Mouse (Mus musculus): ENCODE measurements around the gene Crygn.

The Crygn gene

DNA sequence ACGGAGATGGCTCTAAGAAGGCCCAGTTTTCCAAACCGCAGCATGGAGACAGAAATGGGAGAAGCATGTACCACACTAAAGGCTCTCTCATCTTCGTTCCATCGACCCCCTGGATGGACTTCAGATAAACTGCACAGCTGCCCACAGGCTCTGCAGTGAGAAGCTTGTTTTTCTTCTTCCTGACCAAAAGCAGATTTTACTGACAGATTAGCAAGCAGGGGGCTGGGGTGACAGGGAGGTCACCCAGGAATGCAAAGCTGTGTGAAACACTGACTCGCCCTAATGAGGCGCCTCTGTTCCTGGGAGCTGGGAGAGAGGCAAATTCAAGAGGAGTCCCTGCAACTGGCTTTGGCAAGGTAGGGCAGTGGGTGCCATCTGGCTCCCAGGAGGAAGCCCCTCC is 10.3 kb downstream of the Crygn start:
- DNase-seq (ENCODE audit: low read depth): no peak

DNA sequence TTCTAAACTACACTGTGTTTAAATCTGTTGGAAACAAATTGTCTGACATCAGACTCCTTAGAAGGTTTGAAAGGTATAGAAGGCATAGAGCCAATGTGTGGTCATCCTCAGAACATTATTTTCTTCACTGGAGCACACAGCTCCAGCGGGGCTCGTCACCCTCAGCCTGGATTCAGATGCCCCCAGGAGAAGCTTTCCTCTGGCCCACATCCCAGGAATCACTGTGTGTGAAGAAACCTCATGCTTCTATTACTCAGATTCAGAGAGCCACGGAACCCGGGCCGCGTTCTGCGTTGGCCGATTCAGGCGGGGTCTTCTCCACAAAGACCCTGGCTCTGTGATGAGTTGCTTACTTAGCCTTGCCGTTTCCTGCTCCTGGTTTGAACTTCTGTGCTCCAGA is 13.9 kb downstream of the Crygn start:
- DNase-seq (ENCODE audit: low read depth): no peak

DNA sequence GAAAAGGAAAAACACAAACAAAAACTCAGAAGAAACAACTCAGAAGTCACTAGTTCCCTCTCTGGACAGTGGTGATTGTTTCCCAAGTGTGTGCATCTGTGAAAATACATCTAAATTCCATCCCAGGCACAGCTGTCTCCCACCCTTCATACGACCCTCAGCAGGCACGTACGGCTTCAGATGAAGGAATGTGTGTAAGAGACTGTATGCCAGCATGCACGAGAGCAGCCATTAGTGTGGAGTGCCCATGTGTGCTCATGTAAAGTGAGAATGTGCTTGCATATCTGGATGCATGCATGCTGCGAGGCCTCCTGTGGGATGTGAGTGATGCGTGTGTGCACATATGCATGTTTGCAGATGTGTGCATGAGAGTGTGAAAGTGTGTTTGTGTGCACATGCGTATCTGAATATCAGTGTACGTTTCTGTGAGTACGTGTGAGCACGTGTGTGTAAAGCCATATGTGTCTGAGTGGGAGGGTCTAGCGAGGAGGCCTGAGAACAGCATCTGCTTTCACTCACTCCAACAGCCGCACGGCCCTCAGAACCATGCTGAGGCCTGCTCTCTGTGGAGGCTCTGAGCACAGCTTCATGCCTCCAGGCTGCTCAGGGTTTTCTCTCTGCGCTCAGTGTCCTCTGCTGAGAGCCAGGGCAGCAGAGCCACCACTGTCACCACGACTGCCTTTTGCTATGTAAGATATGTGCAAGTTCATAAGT is 16.5 kb downstream of the Crygn start:
- DNase-seq (ENCODE audit: low read depth): no peak

DNA sequence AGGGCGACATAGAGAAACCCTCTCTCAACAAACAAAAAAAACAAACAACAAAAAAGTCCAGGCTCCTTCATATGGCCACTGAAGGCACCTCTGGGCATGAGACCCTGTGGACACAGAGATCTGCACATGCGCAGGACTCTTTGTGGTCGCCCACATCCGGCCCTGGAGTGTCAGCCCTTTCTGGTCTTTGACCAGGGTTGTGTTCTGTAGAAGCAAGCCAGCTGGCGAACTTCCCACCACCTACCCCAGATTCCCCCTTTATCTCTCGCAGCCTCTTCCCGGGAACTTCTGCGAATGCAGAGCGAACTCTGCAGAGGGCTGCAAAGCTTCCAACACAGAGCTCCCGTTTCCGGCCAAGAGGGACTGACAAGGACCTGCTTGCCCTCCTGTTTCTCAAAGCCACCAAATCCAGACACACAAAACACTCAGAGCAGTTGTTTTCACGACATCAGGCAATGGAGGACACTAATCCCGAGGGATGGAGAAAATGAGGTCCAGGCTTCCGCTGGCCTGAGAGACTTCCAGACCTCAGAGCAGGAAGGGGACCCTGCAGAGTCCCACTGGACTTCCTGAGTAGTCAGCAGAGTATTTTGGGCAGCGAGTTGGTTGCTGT is 18.6 kb downstream of the Crygn start:
- no peak for DNase-seq (ENCODE audit: low read depth)

DNA sequence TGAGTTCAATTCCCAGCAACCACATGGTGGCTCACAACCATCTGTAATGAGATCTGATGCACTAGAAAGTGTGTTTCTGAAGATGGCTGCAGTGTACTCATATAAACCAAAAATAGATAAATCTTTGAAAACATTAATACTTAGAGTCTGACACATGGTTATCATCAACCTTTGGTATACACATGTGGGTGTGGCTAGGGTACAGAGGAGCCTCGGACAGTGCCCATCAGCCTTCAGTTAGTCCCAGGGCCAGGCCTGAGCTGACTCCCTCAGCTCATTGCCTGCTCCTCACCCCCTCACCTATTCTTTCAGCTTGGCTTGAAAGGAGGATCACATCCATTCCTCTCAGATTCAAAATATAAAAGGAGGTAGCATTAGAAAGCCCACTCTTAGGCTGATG is 19.3 kb downstream of the Crygn start:
- DNase-seq (ENCODE audit: low read depth): no peak

DNA sequence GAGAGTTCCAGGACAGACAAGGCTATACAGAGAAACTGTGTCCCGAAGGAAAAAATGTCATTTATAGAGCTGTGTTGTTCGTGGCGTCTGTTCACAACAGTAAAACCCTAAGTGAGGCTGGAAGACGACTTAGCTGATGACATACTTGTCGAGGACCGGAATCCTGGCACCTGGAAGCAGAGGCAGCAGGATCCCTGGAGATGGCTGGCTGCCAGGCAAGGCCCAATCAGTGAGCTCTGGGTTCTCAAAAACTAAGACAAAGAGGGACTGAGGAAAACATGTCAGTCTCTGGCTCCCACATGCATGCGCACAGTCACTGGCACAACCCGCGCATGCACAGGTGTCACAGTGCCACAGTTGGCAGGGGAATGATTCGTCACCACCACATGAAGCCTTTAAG is 20.2 kb downstream of the Crygn start:
- no peak for DNase-seq (ENCODE audit: low read depth)

DNA sequence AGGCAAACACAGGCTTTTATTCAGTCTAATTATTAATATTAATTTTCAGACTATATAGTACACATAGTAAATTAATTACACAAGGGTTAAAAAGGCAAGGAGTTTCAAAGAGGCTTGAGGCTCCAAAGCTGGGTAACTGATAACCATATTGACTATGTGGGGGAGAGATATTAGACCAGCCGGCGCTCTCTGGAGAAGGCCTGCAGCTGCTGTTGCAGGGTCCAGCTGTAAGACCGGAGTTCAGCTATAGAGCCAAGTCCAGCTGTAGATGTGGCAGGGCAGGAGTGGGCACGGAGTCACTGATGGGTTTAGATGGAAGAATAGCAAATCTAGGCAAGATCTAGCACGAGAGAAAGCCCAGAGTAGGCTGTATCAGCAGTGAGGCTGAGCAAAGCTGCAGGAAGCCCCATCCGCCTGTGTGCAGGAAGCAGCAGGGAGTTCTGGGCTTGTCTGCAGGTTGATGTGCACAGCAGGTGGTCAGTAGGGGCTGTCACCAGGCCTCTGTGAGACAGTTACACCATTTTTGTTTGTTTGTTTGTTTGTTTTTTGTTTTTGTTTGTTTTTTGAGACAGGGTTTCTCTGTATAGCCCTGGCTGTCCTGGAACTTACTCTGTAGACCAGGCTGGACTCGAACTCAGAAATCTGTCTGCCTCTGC is 23.9 kb downstream of the Crygn start:
- DNase-seq (ENCODE audit: low read depth): no peak

DNA sequence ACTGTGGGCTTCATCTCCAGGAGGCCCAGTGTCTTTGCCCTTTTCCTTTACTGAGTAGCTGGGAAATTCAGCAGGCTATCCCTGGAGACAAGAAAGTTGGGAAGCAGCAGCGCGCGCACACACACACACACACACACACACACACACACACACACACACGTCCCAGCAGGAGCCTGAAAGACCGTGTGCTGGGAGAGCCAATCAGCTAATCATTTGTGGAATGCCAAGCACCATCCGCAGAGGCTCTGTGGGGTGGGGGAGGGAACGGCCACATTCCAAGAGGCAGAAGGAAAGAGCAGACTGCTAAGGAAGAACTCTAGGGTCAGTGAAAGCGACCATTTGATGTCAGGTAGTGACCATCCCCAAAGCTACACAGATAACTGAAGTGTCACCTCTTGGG is 24.7 kb downstream of the Crygn start:
- DNase-seq (ENCODE audit: low read depth): no peak

DNA sequence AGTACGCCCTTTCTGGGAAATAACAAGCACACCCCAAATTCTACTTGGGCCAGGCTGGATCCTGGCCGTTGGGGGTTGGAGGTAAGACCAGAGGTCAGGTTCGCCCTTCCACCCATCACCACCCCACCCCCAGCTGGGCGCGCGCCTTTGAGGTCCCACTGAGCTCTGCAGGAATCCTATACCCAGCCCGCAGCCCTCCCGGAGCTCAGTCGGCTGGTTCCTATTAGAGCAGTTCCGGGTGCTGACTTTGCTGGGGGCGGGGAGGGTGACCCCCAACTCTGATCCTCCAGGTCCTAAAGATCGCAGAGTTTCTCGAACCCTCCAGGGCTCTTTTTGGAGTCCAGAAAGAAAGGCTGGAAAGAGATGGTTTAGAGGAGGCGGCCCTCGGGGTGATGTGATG is 26.8 kb downstream of the Crygn start:
- no peak for DNase-seq (ENCODE audit: low read depth)

DNA sequence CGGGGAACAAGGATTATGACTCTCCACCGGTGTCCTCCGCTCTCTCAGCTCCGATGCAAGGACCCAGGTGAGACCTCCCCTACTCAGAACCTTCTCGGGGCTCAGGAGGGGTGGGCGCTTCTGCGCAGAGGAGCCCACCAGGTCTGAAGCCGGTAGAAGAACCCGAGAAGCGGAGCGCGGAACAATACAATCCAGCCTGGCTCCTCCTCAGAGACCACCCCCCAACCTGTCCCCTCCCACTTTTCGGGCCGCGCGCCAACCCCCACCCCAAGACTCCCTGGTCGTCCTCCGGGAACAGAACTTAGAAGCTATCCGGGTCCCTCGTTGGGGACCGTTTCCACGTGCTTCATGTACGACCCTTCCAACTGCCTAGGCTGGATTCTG is 27.3 kb downstream of the Crygn start, which contains the start of gene Wdr86:
Wdr86 (minus strand) TSS at position 240 of the 384 bp plus-strand sequence.
- DNase-seq (ENCODE audit: low read depth): no peak

DNA sequence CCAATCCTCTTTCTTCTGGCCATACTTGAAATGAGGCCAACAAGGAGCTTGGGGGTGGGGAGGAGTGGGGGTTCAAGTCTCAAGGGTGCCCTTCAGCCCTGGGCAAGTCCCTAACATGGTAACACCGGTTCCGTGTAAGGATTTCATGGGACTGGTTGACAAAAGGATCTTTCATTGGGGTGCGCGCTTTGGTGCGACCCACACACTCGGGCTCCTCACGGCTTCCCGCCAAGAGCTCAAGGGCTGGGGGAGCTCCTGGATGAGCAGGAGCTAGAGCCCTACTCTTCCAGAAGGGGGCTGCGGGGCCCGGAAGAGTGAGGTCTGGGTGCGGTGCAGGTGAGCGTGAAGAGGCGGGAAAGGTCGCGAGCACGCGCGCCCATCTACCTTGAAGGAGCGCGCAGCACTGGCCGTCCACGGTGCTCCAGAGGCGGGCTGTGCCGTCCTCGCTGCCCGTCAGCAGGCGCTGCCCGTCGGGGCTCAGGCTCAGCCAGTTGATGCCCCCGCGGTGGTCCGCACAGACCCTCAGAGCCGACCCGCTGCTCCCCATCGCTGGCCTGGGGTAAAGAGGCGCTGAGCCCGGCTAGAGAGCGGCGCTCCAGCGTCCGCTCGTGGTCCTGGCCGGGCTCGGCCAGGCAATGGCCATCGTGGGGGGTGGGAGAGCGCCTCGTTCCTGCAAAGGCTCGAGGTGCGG is 27.9 kb downstream of the Crygn start:
- DNase-seq (ENCODE audit: low read depth): no peak

DNA sequence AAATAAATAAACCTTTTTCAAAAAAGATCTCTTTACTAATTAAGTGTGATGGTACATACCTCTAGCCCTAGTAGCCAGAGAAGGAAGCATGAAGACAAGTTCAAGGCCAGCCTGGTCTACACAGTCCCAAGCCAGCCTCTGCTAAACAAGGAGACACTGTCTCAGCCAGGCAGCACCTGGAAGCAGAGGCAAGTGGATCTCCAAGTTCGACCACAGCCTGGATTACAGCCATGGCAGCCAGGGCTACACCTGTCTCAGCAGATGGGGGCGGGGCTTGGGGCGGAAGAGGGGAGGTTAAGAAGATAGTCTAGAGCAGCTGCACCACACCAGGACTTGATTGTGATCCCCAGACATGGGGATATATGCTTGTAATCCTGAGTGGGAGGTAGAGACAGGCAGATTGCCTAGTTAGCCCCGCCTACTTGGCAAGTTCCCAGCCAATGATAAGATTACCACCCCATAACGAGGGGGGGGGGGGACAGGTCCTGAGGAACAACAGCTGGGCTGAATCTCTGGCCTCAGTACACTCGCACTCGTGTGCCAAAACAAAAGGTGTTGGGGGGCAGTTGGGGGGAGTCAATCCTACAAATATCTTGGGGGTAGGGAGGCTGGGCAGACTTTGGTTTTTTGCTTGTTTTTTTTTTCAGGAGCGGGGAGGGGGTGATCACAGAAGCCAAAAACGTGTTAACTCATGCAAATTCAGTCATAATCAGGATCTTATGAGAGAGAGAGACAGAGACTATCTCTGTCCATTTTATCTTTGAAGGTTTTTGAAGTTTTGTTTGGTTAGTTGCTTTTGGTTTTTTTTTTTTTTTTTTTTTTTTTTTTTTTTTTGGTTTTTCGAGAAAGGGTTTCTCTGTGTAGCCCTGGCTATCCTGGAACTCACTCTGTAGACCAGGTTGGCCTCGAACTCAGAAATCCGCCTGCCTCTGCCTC is 30.6 kb downstream of the Crygn start:
- no peak for DNase-seq (ENCODE audit: low read depth)

DNA sequence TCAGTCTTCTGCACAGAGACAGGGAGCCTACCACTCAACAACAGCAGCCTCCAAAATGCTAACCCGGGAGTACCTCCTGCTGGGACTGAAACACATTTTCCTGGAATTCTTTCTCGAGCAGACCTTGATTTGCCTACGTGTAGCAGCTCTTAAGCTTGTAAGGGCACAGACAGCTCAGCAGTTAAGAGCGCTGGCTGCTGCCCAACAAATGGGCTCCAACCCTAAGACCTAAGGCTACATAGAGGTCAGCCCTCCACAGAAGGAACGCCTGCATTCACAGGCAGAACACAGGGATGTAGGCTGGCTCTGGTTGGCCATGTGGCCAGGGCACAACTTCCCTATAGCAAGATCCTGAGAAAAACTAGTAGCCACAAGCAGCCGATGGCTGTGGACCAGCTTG is 31.9 kb downstream of the Crygn start:
- no peak for DNase-seq (ENCODE audit: low read depth)

DNA sequence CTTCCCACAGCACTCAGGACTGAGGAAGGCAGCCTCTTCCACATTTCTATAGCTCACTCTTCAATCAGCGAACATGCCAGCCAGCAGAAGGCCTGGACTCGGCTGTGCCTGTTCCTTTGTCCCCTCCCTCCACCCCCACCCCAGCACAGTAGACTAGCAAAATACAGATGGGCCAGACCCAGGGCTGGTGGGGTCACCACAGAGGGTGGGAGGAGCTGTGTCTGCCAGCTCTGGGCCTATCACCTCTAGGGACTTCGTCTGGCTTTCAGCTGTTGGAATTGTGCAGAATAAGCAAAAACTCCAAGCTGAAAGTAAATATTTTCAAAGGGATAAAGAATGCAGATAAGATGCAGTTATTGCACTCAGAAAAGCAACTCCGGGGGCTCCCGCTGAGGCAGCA is 33.0 kb downstream of the Crygn start:
- no peak for DNase-seq (ENCODE audit: low read depth)

DNA sequence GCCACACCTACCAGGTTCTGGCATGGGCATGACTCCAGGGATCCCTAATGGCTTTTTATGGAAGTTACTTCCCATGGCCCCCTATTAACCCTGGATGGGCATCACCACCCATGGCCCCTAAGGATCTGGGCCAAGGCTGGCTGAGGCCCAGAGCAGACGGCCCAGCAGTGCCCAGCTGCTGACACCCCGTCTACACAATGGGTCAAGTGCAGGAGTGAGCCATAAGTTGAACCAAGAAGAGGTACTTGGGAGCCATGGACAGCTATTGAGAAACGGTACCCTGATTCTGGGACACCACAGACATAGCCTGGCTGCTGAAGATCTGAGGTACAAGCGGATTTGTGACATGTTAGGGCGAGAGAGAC is 33.6 kb downstream of the Crygn start:
- DNase-seq (ENCODE audit: low read depth): no peak

DNA sequence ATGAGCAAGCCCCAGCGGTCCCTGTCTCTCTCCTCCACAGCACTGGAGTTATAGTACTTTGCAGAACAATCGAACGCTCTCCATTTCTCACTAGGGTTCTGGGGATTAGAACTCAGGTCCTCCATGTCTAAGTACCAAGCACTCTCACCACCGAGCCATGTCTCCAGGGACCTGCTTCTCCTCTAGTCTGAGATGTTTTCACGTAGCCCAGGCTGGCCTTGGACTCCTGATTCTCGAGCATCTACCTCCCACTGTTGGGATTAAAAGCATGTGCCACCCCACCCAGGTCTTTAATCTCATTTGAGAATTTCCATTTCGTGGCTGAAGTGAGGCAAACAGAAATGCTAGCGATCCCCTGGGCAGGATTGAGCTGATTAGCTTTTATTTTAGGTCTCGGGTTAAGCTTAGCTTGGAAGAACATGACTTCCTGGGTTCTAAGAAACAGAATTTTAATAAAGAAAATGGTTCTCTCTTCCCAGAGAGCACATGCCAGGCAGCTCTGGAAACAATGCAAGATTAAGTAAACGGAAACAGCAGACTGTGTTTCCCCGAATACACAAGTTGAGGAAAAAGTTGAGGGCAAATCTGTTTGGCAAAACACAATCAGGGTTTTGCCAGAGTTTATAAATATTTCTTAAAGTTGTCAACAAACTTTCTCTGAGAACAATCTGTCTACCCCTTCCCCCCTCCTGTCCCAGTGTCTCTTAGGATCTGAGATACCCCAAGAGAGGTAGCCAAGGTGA is 34.1 kb downstream of the Crygn start:
- no peak for DNase-seq (ENCODE audit: low read depth)

DNA sequence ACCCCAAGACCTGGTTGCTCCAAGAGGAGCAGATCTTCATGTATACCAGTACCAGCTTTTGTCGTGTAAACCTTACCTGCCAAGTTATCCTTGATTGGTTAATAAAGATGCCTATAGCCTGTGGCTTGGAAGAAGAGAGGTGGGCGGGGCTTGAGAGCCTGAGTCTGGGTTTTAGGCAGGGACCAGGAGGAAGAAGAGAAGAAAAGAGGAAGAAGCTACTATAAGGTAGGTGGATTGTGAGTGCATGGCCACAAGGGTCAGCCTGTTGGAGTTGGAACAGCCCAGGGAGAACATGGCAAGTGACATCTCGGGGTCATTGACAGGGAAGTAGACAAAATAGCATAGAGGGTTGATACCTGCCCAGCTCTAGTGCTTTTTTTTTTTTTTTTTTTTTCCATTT is 38.0 kb downstream of the Crygn start:
- no peak for DNase-seq (ENCODE audit: low read depth)

DNA sequence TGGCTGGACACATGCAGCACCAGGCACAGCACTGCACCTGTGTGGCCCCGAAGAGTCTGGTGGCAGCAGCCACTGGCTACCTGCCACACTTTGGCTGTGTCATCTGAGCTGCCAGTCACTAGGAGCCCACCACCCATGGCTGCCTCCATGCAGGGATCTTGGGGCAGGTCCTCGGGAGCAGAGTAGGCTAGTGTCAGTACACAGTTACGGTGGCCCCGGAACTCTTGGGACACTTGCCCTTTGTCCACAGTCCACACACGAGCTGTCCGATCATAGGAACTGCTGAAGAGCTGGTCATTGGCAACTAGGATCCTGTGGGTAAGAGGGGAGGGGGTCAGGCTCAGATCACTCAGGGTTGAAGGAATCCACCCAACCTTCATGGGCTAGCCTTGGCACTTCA is 39.7 kb downstream of the Crygn start:
- DNase-seq (ENCODE audit: low read depth): no peak

DNA sequence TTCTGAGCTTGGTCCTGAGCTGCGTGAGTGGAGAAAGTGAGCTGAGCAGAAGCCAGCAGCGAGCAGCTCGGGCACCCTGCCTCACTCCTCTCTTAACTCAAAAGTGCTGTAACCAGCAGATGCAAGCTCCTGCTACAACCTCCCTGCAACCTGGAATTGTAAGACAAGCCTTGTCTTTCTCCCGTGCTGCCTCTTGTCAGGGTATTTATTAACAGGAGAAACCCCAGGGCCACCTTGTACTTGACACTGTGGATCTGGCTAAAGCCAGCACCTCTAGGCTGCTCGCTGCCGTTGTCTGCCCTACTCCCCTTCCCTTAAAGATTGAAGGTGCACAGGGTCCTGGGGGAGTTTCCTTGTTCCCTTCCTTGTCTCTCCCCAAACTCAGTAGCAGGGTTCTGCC is 43.8 kb downstream of the Crygn start:
- DNase-seq (ENCODE audit: low read depth): no peak

DNA sequence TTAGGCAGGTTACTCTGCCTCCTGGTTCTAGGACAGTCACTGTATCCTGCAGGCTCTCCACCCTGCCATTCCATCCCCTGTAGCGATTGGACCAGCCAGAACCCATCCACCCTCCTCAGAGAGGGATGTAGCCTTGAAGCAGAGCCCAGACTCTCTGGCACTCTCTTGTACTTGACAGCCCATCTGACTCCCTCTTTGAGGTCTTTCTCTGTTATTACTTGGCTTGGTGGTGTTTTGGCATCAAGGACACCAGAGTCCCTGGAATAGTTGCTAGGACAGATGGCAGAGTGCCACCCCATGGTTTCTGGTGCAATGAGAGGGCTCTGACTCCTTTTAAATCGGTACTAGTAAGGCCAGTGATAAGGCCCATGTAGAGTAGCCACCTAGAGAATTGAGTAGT is 44.6 kb downstream of the Crygn start:
- DNase-seq (ENCODE audit: low read depth): no peak

DNA sequence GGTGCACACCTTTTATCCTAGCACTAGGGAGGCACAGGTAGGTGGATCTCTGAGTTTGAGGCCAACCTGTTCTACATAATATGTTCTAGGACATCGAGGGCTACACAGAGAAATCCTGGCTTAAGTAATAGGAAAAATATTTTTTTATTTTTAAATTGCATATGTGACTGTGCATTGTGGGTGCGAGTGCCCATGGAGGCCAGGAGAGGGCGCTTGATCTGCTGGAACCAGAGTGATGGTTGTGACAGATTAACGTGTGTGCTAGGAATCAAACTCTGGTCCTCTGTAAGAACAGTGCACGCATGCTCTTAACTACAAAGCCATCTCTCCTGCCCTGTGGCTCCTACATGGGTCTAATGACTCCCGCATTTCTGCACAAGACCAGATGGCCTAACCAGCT is 46.2 kb downstream of the Crygn start:
- no peak for DNase-seq (ENCODE audit: low read depth)
